Mouse (Mus musculus): Measurements from ENCODE around the gene Trpm5. TPM values are rescaled to one million over a fixed set of nuclear protein-coding genes. Genes with fewer than 3 reads are reported as not detected.

Trpm5 gene
- polyA plus RNA-seq, 1 experiment from 2014 or later, result 1.8 TPM

- 95% methylated on average over 8 of the region's 8 CpGs for WGBS
- no peaks in the 10 kb centered on the region for H3K4me1 ChIP-seq
- ATAC-seq (ENCODE audit: low FRiP score), result no peak
Observed at GRCm38 (mm10) chr7:143034519-143035450, 59.7 kb downstream of the Trpm5 start.

GRCm38 (mm10) chr7:143034112-143034511 is 60.3 kb downstream of the Trpm5 start:
- H3K9ac ChIP-seq (replicated peaks), result no peak overlapping the region
- peaks cover 46% of the 10 kb centered on the region for H3K36me3 ChIP-seq
- WGBS, result 87% methylated on average over 2 of the region's 2 CpGs
- no peak overlapping the region for H3K27ac ChIP-seq (replicated peaks)
- no peak overlapping the region for H3K4me2 ChIP-seq
- H3K4me3 ChIP-seq (replicated peaks), result no peak overlapping the region
- ATAC-seq (ENCODE audit: low FRiP score), result no peak
- no peaks in the 10 kb centered on the region for H3K27me3 ChIP-seq (replicated peaks)
- no peaks in the 10 kb centered on the region for H3K9me3 ChIP-seq (replicated peaks)
- H3K4me1 ChIP-seq, result no peaks in the 10 kb centered on the region

More at GRCm38 (mm10) chr7:143034519-143035450, 59.7 kb downstream of the Trpm5 start:
- Histone ChIP-seq H3K27ac (replicated peaks) (no peak overlapping the region), H3K27me3 (replicated peaks) (no peaks in the 10 kb centered on the region), H3K36me3 (peaks cover 48% of the 10 kb centered on the region), H3K9me3 (replicated peaks) (no peaks in the 10 kb centered on the region), H3K9ac (replicated peaks) (no peak overlapping the region), H3K4me3 (replicated peaks) (no peak overlapping the region), H3K4me2 (no peak overlapping the region)

- no peak overlapping the region for H3K4me3 ChIP-seq (replicated peaks)
- 90% methylated on average over 4 of the region's 4 CpGs for WGBS
- peaks cover 46% of the 10 kb centered on the region for H3K36me3 ChIP-seq
- H3K27ac ChIP-seq (replicated peaks), result no peak overlapping the region
- no peak overlapping the region for H3K4me2 ChIP-seq
- H3K27me3 ChIP-seq (replicated peaks), result no peaks in the 10 kb centered on the region
- H3K9ac ChIP-seq (replicated peaks), result no peak overlapping the region
- no peaks in the 10 kb centered on the region for H3K4me1 ChIP-seq
- no peaks in the 10 kb centered on the region for H3K9me3 ChIP-seq (replicated peaks)
- no peak for ATAC-seq (ENCODE audit: low FRiP score)
Observed at GRCm38 (mm10) chr7:143033581-143033980, 60.9 kb downstream of the Trpm5 start.

GRCm38 (mm10) chr7:143031816-143032215 is 62.6 kb downstream of the Trpm5 start:
- ATAC-seq (ENCODE audit: low FRiP score), result no peak
- no peak overlapping the region for H3K27ac ChIP-seq (replicated peaks)

GRCm38 (mm10) chr7:143027196-143027595 is 67.2 kb downstream of the Trpm5 start:
- peaks cover 36% of the 10 kb centered on the region for H3K36me3 ChIP-seq
- no peaks in the 10 kb centered on the region for H3K9me3 ChIP-seq (replicated peaks)
- WGBS, result 91% methylated on average over 4 of the region's 4 CpGs
- no peak for ATAC-seq (ENCODE audit: low FRiP score)
- H3K27ac ChIP-seq (replicated peaks), result no peak overlapping the region
- no peak overlapping the region for H3K9ac ChIP-seq (replicated peaks)
- H3K4me2 ChIP-seq, result no peak overlapping the region
- H3K4me3 ChIP-seq (replicated peaks), result no peak overlapping the region
- no peaks in the 10 kb centered on the region for H3K4me1 ChIP-seq
- no peaks in the 10 kb centered on the region for H3K27me3 ChIP-seq (replicated peaks)

More at GRCm38 (mm10) chr7:143031816-143032215, 62.6 kb downstream of the Trpm5 start:
- WGBS, result 76% methylated on average over 1 of the region's 1 CpGs
- Histone ChIP-seq H3K4me2 (no peak overlapping the region), H3K4me1 (no peaks in the 10 kb centered on the region), H3K4me3 (replicated peaks) (no peak overlapping the region), H3K9ac (replicated peaks) (no peak overlapping the region), H3K27me3 (replicated peaks) (no peaks in the 10 kb centered on the region), H3K9me3 (replicated peaks) (no peaks in the 10 kb centered on the region), H3K36me3 (peaks cover 45% of the 10 kb centered on the region)

GRCm38 (mm10) chr7:143025496-143025895 is 68.9 kb downstream of the Trpm5 start:
- Histone ChIP-seq H3K9me3 (replicated peaks) (no peaks in the 10 kb centered on the region), H3K27me3 (replicated peaks) (no peaks in the 10 kb centered on the region), H3K4me3 (replicated peaks) (no peak overlapping the region), H3K36me3 (peaks cover 21% of the 10 kb centered on the region), H3K4me1 (no peaks in the 10 kb centered on the region; the same call in 1 of the 2 replicates), H3K27ac (replicated peaks) (no peak overlapping the region), H3K9ac (replicated peaks) (no peak overlapping the region), H3K4me2 (no peak overlapping the region)
- ATAC-seq (ENCODE audit: low FRiP score), result no peak
- 91% methylated on average over 3 of the region's 3 CpGs for WGBS

GRCm38 (mm10) chr7:143024293-143024692 is 70.1 kb downstream of the Trpm5 start:
- Histone ChIP-seq H3K9me3 (replicated peaks) (no peaks in the 10 kb centered on the region), H3K36me3 (peaks cover 18% of the 10 kb centered on the region), H3K4me2 (no peak overlapping the region), H3K27ac (replicated peaks) (no peak overlapping the region), H3K4me1 (no peaks in the 10 kb centered on the region; the same call in 1 of the 2 replicates), H3K9ac (replicated peaks) (no peak overlapping the region), H3K27me3 (replicated peaks) (no peaks in the 10 kb centered on the region), H3K4me3 (replicated peaks) (no peak overlapping the region)
- 97% methylated on average over 1 of the region's 1 CpGs for WGBS
- no peak for ATAC-seq (ENCODE audit: low FRiP score)

GRCm38 (mm10) chr7:143023499-143023898 is 70.9 kb downstream of the Trpm5 start:
- ATAC-seq (ENCODE audit: low FRiP score), result no peak
- no peaks in the 10 kb centered on the region; the same call in 1 of the 2 replicates for H3K4me1 ChIP-seq
- no peaks in the 10 kb centered on the region for H3K9me3 ChIP-seq (replicated peaks)
- no peaks in the 10 kb centered on the region for H3K27me3 ChIP-seq (replicated peaks)
- no peak overlapping the region for H3K27ac ChIP-seq (replicated peaks)
- no peak overlapping the region for H3K4me3 ChIP-seq (replicated peaks)
- no peak overlapping the region for H3K9ac ChIP-seq (replicated peaks)
- 93% methylated on average over 2 of the region's 2 CpGs for WGBS
- H3K4me2 ChIP-seq, result no peak overlapping the region
- H3K36me3 ChIP-seq, result peaks cover 18% of the 10 kb centered on the region

GRCm38 (mm10) chr7:143021356-143022164 is 72.9 kb downstream of the Trpm5 start:
- Histone ChIP-seq H3K36me3 (peaks cover 13% of the 10 kb centered on the region), H3K27ac (replicated peaks) (no peak overlapping the region), H3K9ac (replicated peaks) (no peak overlapping the region), H3K27me3 (replicated peaks) (no peaks in the 10 kb centered on the region), H3K9me3 (replicated peaks) (no peaks in the 10 kb centered on the region), H3K4me3 (replicated peaks) (no peak overlapping the region), H3K4me1 (peaks cover 4% of the 10 kb centered on the region; the same call in 1 of the 2 replicates), H3K4me2 (no peak overlapping the region)
- ATAC-seq (ENCODE audit: low FRiP score), result no peak
- 72% methylated on average over 5 of the region's 5 CpGs for WGBS

- 84% methylated on average over 3 of the region's 3 CpGs for WGBS
Observed at GRCm38 (mm10) chr7:143020764-143021163, 73.7 kb downstream of the Trpm5 start.

GRCm38 (mm10) chr7:143020040-143020439 is 74.4 kb downstream of the Trpm5 start:
- Histone ChIP-seq H3K27ac (replicated peaks) (no peak overlapping the region), H3K9me3 (replicated peaks) (no peaks in the 10 kb centered on the region), H3K4me2 (no peak overlapping the region), H3K36me3 (peaks cover 4% of the 10 kb centered on the region), H3K27me3 (replicated peaks) (no peaks in the 10 kb centered on the region), H3K4me3 (replicated peaks) (no peak overlapping the region), H3K9ac (replicated peaks) (no peak overlapping the region), H3K4me1 (peaks cover 16% of the 10 kb centered on the region)
- ATAC-seq (ENCODE audit: low FRiP score), result no peak

More at GRCm38 (mm10) chr7:143020764-143021163, 73.7 kb downstream of the Trpm5 start:
- Histone ChIP-seq H3K9me3 (replicated peaks) (no peaks in the 10 kb centered on the region), H3K36me3 (peaks cover 11% of the 10 kb centered on the region), H3K4me3 (replicated peaks) (no peak overlapping the region), H3K9ac (replicated peaks) (no peak overlapping the region), H3K4me2 (no peak overlapping the region), H3K27ac (replicated peaks) (no peak overlapping the region), H3K27me3 (replicated peaks) (no peaks in the 10 kb centered on the region), H3K4me1 (peaks cover 11% of the 10 kb centered on the region)
- no peak for ATAC-seq (ENCODE audit: low FRiP score)
